Mouse (Mus musculus) right cerebral cortex, postnatal 14 days (tissue): ENCODE measurements at regions not wholly inside any gene's neighbourhood (a gene's known extent, or its start where the extent isn't known, plus 50 kb on each side); places are given as distances from the start of the nearest gene placed in this dataset.
"Not testable (repeated sequence)": the region's sequence is repeated elsewhere in the genome, so short reads cannot be mapped to it uniquely, and the experiment has no call there.

ENCODE experiments used
- DNase-seq: peaks from one replicate; pipeline ENCODE4 v3.0.0; 2022

GRCm38 (mm10) chr1:47285639-47286038 is 393.0 kb upstream of the Slc39a10 start:
- no peak for DNase-seq

GRCm38 (mm10) chr1:47278321-47279020 is 385.8 kb upstream of the Slc39a10 start:
- DNase-seq, result no peak

GRCm38 (mm10) chr1:47277839-47278238 is 385.2 kb upstream of the Slc39a10 start:
- DNase-seq, result no peak

- DNase-seq, result no peak
Measured at GRCm38 (mm10) chr1:47272131-47272530, 379.5 kb upstream of the Slc39a10 start.

GRCm38 (mm10) chr1:47263611-47264010 is 371.0 kb upstream of the Slc39a10 start:
- DNase-seq, result no peak

- DNase-seq, result no peak
Measured at GRCm38 (mm10) chr1:47261505-47262130, 369.0 kb upstream of the Slc39a10 start.

GRCm38 (mm10) chr1:47250706-47251105 is 358.1 kb upstream of the Slc39a10 start:
- DNase-seq, result not testable (repeated sequence)

- no peak for DNase-seq
Measured at GRCm38 (mm10) chr1:47217088-47217487, 324.4 kb upstream of the Slc39a10 start.

GRCm38 (mm10) chr1:47216419-47217002 is 323.9 kb upstream of the Slc39a10 start:
- no peak for DNase-seq

- no peak for DNase-seq
Measured at GRCm38 (mm10) chr1:47213476-47213875, 320.8 kb upstream of the Slc39a10 start.

- DNase-seq, result no peak
Measured at GRCm38 (mm10) chr1:47193001-47193400, 300.3 kb upstream of the Slc39a10 start.

GRCm38 (mm10) chr1:47164417-47164816 is 271.8 kb upstream of the Slc39a10 start:
- no peak for DNase-seq

- no peak for DNase-seq
Measured at GRCm38 (mm10) chr1:47163808-47164410, 271.3 kb upstream of the Slc39a10 start.

- DNase-seq, result not testable (repeated sequence)
Measured at GRCm38 (mm10) chr1:47130031-47130430, 237.4 kb upstream of the Slc39a10 start.

GRCm38 (mm10) chr1:47119636-47120035 is 227.0 kb upstream of the Slc39a10 start:
- peak; percentile 4 for DNase-seq

- not testable (repeated sequence) for DNase-seq
Measured at GRCm38 (mm10) chr1:47116681-47117080, 224.0 kb upstream of the Slc39a10 start.

GRCm38 (mm10) chr1:47112494-47112893 is 219.8 kb upstream of the Slc39a10 start:
- DNase-seq, result no peak

- DNase-seq, result no peak
Measured at GRCm38 (mm10) chr1:47104055-47104454, 211.4 kb upstream of the Slc39a10 start.

GRCm38 (mm10) chr1:47103321-47103988 is 210.8 kb upstream of the Slc39a10 start:
- DNase-seq, result no peak

GRCm38 (mm10) chr1:47097084-47097996 is 204.7 kb upstream of the Slc39a10 start:
- no peak for DNase-seq

GRCm38 (mm10) chr1:47094498-47094897 is 201.8 kb upstream of the Slc39a10 start:
- no peak for DNase-seq
